Mouse (Mus musculus) embryonic facial prominence, embryonic 14.5 days (tissue): ENCODE results near the gene Tmem179. TPM values are rescaled to one million over a fixed set of nuclear protein-coding genes. Genes with fewer than 3 reads are reported as not detected.

Source experiments
- ATAC-seq: fragments of 200-750 bp; cut with Nextera tagmentation; 2 replicates; pipeline ENCODE4 v1.8.0; 2017; ENCODE audit warnings: low read depth, moderate number of reproducible peaks, moderate TSS enrichment
- DNase-seq: peaks from one replicate; pipeline ENCODE4 v3.0.0-alpha.2; 2015; ENCODE audit warnings: low spot score
- H3K27ac ChIP-seq: fragments of 300-500 bp; sonication (generic); replicated peaks from 2 replicates; pipeline ENCODE4 v1.5.1; 2014; ENCODE audit warnings: low read depth, mild to moderate bottlenecking, low read length, moderate library complexity
- H3K27me3 ChIP-seq: fragments of 300-500 bp; sonication (generic); replicated peaks from 2 replicates; pipeline ENCODE4 v1.6.1; 2014; ENCODE audit warnings: low read length; ENCODE audit not compliant: control insufficient read depth, insufficient read depth
- H3K36me3 ChIP-seq: fragments of 300-500 bp; sonication (generic); 2 replicates; pipeline ENCODE4 v1.6.1; 2014; ENCODE audit warnings: low read length, mixed read lengths; ENCODE audit not compliant: control insufficient read depth, insufficient read depth
- H3K4me1 ChIP-seq: fragments of 300-500 bp; sonication (generic); 2 replicates; pipeline ENCODE4 v1.6.1; 2014; ENCODE audit warnings: antibody characterized with exemption, low read length; ENCODE audit not compliant: control insufficient read depth, insufficient read depth
- H3K4me2 ChIP-seq: fragments of 300-500 bp; sonication (generic); 2 replicates; pipeline ENCODE4 v1.6.1; 2014; ENCODE audit warnings: low read depth, mild to moderate bottlenecking, low read length, moderate library complexity, mixed read lengths
- H3K4me3 ChIP-seq: fragments of 300-500 bp; sonication (generic); 2 replicates; pipeline ENCODE4 v1.5.1; 2014; ENCODE audit warnings: low read depth, mild to moderate bottlenecking, low read length
- H3K9ac ChIP-seq: fragments of 300-500 bp; sonication (generic); 2 replicates; pipeline ENCODE4 v1.6.1; 2014; ENCODE audit warnings: low read depth, mild to moderate bottlenecking, low read length, moderate library complexity, mixed read lengths
- H3K9me3 ChIP-seq: fragments of 300-500 bp; sonication (generic); 2 replicates; pipeline ENCODE4 v1.6.1; 2016; ENCODE audit warnings: low read length; ENCODE audit not compliant: control insufficient read depth
- WGBS: fragments of 180-500 bp; shearing (Covaris S2); extraction: QIAGEN DNeasy Blood & Tissue Kit; methylation state at CpG from one replicate; pipeline ENCODE4 v1.1.7; 2014; 5-methylcytosine and 5-hydroxymethylcytosine counted together
- polyA plus RNA-seq: library from polyadenylated mRNA; unstranded; fragments of >200 nt; fragmentation: Nextera tagmentation; extraction: Ambion mirVana; gene quantifications from 2 replicates; pipeline ENCODE4 v1.2.1, GENCODE M21; 2014

The Tmem179 gene
- polyA plus RNA-seq, 1 experiment from 2014 or later, result 2.4 TPM

DNA sequence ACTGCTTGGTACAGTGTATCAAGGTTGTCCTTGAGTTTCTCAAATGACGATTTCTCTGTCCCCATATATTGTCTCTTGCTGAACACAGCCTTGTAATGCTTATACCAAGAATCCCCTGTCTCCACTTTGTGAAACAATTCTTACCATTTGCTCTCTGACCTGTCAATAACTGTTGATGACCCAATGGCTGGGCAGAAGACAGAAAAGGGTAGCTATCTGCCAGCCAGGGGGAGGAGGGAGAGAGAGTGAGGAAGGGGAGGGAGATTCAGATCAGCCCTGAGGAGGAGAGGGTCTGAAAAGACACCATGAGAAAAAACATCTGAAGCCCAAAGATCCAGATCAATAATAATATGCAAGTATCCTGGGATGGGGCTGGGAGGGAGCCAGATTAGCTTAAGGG is 65.2 kb downstream of the Tmem179 start:
- no peak for ATAC-seq
- no peak for DNase-seq
- H3K27me3 ChIP-seq, result no peaks in the 10 kb centered on the region
- no peak overlapping the region for H3K9ac ChIP-seq
- no peak overlapping the region for H3K4me2 ChIP-seq
- H3K36me3 ChIP-seq, result no peaks in the 10 kb centered on the region
- H3K4me3 ChIP-seq, result no peak overlapping the region
- WGBS, result 79% methylated on average over 1 of the region's 1 CpGs
- H3K27ac ChIP-seq, result no peak overlapping the region
- 0 out of 2 replicates have a peak, but pooled peaks cover under 1% of the 10 kb centered on the region for H3K9me3 ChIP-seq
- peaks cover 7% of the 10 kb centered on the region for H3K4me1 ChIP-seq

DNA sequence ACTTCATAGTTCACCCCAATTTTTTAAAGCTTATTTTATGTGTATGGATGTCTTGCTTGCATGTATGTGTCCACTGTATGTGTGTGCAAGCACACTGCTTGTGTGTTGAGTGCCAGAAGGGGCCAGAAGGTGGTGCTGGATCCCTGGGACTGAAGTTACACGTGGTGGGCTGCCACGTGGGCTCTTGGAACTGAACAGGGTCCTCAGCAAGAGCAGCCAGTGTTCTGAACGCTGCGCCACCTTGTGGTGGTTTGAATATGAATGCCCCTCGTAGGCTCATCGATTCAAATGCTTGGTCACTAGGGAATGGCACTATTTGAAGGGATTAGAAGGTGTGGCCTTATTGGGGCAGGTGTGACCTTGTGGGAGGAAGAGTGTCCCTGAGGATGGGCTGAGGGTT is 65.7 kb downstream of the Tmem179 start:
- Histone ChIP-seq H3K4me3 (no peak overlapping the region), H3K27ac (no peak overlapping the region), H3K4me2 (no peak overlapping the region), H3K27me3 (no peaks in the 10 kb centered on the region), H3K9me3 (0 out of 2 replicates have a peak, but pooled peaks cover 6% of the 10 kb centered on the region), H3K4me1 (peaks cover 7% of the 10 kb centered on the region), H3K36me3 (no peaks in the 10 kb centered on the region), H3K9ac (no peak overlapping the region)
- ATAC-seq, result peak; percentile 48; the same call in 1 of the 2 replicates
- DNase-seq, result peak; percentile 79
- 29% methylated on average over 6 of the region's 6 CpGs for WGBS

Other genes with a start within 250 kb of the Tmem179 start
- 0.69 and 1.2 TPM in 2 replicates for gene A530016L24Rik, start 27.3 kb downstream of the Tmem179 start, polyA plus RNA-seq
- gene Inf2, start 72.0 kb upstream of the Tmem179 start, polyA plus RNA-seq, result 6.4 and 8.1 TPM in 2 replicates
- gene Adssl1, start 103.3 kb upstream of the Tmem179 start, polyA plus RNA-seq, result 23.2 and 26.5 TPM in 2 replicates
- gene Siva1, start 127.9 kb upstream of the Tmem179 start, polyA plus RNA-seq, result 211 and 239 TPM in 2 replicates
- 76.4 and 84.0 TPM in 2 replicates for gene Akt1, start 158.1 kb upstream of the Tmem179 start, polyA plus RNA-seq
- 3.7 and 3.8 TPM in 2 replicates for gene Zbtb42, start 162.1 kb upstream of the Tmem179 start, polyA plus RNA-seq
- gene Cep170b, start 203.7 kb upstream of the Tmem179 start, polyA plus RNA-seq, result 13.3 and 14.4 TPM in 2 replicates
- gene Pld4, start 243.9 kb upstream of the Tmem179 start, polyA plus RNA-seq, result 12.8 and 13.0 TPM in 2 replicates